Mouse (Mus musculus) bone marrow, adult 2 months (tissue): ENCODE data around the gene Ankk1.

Experiments
- CTCF ChIP-seq: fragments of 200-500 bp; IDR thresholded peaks from 2 replicates; pipeline ENCODE4 v1.5.1; 2011; ENCODE audit warnings: low read length, control low read depth; ENCODE audit not compliant: control insufficient read depth, insufficient read depth
- POLR2A ChIP-seq: fragments of 200-500 bp; IDR thresholded peaks from 2 replicates; pipeline ENCODE4 v1.6.1; 2011; ENCODE audit warnings: low read depth, mild to moderate bottlenecking, control low read depth, low read length, borderline replicate concordance; ENCODE audit not compliant: control insufficient read depth

- TF ChIP-seq POLR2A (no peak), CTCF (no peak)
Measured at GRCm38 (mm10) chr9:49427478-49427877, 657 bp upstream of the Ankk1 start.
